Mouse (Mus musculus): ENCODE measurements at regions not wholly inside any gene's neighbourhood (a gene's known extent, or its start where the extent isn't known, plus 50 kb on each side); places are given as distances from the start of the nearest gene placed in this dataset.

DNA sequence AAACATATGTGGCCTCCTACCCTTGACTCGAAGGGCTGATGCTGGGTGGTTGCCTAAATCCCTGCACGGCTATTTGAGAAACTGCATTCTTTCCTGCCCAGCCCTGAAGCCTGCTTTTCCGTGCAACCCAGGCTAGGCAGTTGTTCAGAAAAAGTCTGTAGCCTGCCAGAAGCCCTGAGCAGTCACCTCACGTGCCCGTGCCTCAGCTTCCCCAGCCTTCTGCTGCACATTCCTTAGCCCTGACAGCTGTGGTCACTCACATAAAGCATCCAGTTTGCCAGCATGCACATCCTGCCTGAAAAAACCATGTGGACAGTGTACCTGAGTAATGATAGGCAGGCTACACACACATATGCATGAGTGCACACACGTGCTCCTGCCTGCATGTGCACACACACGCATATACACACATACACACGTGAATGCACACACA is 157.6 kb downstream of the Gm26897 start:
- DNase-seq (ENCODE audit: extremely low read depth, low read depth, low spot score): no peak

DNA sequence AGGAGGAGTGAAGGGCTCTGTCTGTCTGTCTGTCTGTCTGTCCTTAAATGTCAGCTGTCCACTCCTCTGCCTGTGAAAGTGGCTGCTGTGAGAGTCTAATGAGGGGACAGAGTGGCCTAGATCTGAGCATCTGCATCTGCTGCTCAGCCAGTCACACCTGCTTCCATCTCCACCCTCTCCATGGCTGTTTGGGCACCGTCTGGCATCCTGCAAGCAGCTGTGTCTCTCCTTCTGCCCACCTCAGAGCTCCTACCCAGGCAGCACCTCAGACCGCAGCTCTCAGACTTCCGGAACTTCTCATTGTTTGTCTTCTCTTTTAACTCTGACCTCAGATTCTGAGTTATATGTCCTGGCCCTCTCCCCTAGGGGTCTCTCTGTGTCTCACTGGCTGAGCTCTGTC is 159.2 kb downstream of the Gm26897 start:
- DNase-seq (ENCODE audit: extremely low read depth, low read depth, low spot score): no peak

DNA sequence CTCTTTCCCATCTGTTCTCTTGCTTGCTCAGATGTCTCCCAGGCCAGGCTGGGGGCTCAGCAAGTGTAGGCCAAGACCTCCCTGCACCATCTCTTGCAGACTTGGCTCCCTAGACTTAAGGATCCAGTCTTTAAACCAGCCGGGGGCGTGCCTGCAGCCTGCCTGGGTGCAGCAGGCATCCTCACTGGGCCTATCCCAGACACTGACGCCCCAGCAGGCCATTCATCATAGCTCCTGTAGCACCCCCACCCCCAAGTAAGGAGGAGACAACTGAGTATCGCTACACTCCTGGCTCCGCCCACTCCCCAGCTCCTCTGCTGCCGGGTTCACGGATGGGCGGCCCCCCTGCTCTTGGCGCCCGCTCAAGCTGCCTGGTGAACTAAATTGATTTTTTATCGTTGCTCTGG is 160.2 kb downstream of the Gm26897 start:
- no peak for DNase-seq (ENCODE audit: extremely low read depth, low read depth, low spot score)

DNA sequence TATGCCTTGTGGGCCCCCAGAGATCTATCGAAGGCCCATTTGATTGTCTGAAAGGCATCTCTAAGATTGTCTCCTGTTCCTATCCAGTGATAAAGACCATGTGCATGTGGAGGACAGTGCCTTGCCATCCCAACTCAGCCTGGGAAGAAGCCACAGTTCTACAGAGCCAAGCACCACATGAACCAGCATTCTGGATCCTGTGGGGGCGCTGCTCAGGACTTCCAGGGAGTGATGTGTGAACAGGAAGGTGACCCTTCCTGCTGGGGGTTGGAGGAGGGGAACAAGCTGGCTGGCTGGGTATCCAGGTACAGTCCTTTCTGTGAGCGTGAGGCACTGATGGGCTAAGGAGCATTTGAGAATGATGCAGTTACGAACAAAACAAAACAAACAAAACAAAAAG is 163.8 kb downstream of the Gm26897 start:
- no peak for DNase-seq (ENCODE audit: extremely low read depth, low read depth, low spot score)

DNA sequence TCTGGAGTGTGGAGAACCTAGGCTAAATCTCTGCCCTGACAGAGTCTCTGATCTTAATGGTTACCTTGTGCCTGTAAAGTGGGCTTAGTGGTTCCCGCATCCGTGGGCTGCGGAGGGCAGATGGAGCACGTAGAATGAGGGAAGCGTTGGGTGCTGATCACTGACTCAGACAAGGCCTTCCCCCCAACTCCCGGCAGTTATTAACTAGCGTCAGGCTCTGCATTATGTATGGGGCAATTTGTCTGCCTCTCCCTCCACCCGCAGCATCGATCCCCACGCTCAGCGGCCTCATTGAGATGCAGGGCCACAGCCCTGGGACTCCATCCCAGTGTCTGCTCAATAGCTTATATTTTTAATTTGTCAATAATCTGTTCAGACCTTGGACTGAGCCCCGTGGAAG is 164.8 kb downstream of the Gm26897 start:
- DNase-seq (ENCODE audit: extremely low read depth, low read depth, low spot score): no peak

DNA sequence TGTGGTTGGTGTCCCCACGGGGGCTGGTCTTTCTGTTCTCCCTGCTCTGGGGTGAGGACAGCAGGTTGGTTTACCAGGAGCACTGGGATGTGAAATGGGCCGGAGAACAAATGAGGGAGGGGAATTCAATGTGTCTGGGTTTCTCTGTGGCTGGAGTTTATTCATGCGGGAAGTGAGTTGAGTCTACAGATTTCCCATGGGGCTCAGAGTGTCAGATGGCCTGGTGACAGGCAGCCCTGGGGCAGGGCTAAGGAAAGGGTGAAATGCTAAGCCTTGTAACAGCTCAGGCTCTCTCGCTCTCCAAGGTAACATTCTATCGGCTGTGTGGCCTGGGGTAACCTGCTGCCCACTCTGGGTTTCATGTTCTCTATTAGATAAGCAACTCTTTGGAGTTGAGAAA is 167.5 kb downstream of the Gm26897 start:
- DNase-seq (ENCODE audit: extremely low read depth, low read depth, low spot score): no peak

DNA sequence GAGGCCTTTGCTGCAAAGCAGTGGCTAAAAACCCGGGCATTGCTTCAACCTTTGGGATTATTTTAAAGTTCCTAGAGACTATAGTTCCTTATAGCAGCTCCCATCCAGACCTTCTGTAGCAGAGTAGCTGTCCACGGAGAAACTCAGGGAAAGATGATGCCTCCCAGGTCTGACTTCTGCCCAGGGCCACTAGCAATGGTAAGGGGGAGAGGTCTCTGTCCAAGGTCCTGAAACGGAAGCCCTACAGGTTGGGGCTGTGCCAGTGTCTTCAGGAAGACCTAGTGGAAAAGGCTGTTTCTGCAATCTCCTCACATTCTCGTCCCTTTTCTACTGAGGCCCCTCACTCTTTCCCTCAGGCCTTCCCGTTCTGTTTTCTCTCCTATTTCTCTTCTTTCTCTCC is 168.0 kb downstream of the Gm26897 start:
- DNase-seq (ENCODE audit: extremely low read depth, low read depth, low spot score): no peak

DNA sequence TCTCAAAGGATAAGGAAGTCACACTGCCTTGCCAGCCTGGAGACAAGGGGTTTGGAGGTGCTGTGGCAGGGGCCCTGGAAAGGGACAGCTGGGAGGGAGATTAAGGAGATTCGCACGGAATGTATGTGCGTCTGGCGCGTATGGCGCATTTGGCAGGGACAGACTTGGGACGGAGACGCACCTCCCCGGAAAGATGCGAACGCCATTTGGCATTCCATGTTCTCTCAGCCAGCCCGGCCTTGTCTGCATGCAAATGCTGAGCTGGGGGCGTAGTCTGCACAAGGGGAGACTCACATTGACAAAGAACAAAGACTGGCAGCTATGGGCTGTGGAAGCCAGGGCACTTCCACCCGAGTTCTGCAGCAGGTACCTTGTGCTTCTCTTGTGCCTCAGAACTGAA is 174.4 kb downstream of the Gm26897 start:
- no peak for DNase-seq (ENCODE audit: extremely low read depth, low read depth, low spot score)

DNA sequence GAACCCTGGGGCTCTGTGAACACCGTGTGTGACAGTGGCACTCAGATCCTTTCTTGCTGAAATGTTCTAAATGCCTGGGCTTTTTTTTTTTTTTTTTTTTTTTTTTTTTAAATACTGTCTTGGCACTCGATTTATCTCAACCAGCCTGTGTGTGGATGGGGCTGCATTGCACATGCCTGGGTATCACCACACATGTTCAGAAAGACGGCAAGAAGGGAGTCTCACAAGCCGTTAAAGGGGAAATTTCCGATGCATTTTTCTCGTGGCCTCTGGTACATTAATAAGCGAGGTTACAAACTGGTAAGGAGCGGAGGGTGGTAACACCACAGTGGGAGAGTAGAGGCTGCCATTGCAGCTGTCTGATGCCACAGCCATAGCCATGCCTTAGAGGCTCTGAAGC is 176.8 kb downstream of the Gm26897 start:
- DNase-seq (ENCODE audit: extremely low read depth, low read depth, low spot score): no peak

DNA sequence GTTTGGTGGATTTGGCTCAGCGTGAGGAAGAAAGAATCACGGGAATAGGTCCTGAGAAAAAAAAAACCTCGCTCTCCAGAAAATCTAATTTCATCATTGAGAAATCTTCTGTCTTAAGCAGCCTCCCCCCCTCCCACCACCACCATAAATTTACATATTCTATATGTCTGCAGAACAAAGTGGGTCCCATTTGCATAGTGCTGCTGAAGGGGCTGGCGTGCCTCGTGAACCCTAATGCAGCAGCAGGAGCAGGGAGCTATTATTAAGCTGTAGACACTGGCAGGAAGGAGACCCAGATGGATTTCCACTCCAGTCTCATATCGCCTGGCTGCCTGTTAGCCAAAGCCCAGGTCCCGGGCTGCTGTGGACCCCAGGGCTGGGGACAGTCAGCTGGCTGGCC is 179.6 kb downstream of the Gm26897 start:
- DNase-seq (ENCODE audit: extremely low read depth, low read depth, low spot score): no peak

DNA sequence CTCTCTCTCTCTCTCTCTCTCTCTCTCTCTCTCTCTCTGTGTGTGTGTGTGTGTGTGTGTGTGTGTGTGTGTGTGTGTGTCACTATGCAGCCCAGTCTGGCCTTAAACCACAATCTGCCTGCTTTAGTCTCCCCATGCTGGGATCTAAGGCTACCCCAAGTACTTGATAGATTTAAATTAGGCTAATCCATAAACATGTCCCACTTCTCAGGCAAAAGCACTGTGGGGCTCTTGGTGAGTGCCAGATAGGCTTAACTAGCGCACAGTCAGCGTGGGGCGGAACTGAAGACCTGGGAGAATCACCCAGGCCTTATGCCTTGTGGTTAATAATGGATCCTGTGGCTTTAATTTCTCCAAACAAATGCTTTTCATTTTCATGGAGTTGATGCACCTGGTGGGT is 180.6 kb downstream of the Gm26897 start:
- no peak for DNase-seq (ENCODE audit: extremely low read depth, low read depth, low spot score)

DNA sequence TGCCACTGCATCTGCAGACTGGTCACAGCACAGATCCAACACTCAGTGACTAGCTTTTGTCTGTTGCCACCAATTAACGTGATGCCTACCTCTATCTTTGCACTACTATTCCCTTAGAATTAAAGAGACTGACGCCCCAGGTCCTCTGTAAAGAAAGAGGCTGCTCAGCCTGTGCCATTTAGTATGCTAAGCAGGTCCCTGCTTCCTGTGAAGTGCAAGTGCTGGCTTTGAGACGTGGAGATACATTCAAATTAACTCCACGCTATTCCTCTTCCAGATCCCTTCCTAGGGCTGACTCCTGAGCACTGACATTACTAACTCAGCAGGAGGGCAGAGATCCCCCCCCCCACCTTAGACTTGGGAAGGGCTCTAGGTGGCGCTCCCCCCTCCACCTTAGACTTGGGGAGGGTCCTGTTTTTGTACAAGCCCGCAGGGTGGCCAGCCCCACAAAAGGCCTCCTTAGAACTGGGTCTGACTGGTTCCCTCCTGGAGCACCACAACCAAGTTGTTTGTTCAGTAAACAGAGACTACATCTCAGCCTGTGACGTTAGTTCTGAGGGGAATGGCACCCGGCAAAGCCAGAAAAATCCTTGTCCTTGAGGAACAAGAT is 184.0 kb downstream of the Gm26897 start:
- no peak for DNase-seq (ENCODE audit: extremely low read depth, low read depth, low spot score)

DNA sequence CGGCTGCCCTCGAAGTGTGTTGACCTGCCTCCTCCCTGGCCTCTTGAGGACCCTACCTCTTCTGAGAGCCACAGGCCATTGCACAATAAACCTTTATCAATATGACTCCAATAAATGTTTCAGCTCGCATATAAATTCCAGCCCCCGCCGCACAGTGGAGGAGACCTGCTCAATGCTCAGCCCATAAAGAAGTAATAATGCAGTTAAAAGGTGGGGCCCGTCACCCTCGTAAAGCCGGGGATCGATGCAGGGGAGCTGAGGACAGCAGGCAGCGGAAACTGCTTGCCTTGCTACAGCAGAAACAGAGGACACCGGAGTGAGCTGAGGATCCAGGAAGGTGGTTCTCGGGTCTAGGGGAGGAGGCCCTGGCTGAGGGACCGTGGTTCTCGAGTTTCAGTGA is 185.2 kb downstream of the Gm26897 start:
- DNase-seq (ENCODE audit: extremely low read depth, low read depth, low spot score): no peak

DNA sequence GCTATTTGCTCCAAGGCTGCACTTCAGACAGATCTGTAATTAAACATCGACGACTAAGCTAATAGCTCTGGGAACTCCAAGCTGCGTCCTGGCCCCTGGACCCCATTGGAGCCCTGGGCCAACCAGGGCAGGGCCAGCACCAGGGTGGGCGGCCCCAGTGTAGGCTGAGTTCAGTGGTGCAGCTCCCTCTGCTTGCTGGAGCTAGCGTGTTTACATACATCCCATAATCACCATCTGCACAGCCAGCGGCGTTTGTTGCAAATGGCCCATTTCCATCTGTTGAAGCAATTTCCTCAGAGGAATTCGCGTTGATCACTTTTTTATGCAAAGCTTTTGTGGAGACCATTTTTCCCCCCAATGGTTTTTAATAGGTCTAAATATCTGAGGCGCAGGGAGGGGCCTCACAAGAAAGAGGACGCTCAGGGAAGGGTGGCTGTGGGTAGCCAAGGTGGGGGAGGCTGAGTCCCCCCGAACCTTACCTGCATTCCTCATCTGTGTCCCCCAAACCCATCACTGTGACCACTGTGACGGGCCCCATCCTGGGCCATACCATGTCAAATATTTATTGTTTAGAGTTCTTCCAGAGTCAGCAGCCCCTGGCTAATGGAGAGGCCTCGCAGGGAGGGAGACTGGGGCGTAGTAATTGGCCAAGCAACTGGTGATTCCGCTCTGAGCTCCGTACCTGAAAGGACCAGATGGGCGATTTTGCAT is 189.4 kb downstream of the Gm26897 start:
- no peak for DNase-seq (ENCODE audit: extremely low read depth, low read depth, low spot score)

DNA sequence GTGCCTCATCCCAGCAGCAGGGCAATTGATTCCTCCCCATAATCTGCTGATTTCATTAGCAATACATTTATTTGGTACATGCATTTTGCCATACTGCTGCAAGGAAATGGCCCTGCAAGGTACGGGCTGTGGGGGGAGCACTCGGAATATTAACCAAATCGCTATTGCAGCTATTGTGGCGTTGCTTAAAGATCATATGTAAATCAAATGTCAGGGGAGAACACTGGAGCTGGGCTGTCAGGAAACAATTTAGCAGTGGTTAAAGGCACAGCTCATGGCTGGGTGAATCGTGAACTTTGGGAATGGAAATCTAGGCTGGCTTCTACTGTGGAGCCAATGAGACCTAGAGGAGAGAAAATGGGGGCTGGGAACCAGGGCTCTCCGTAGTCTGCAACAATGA is 192.0 kb downstream of the Gm26897 start:
- DNase-seq (ENCODE audit: extremely low read depth, low read depth, low spot score): no peak

DNA sequence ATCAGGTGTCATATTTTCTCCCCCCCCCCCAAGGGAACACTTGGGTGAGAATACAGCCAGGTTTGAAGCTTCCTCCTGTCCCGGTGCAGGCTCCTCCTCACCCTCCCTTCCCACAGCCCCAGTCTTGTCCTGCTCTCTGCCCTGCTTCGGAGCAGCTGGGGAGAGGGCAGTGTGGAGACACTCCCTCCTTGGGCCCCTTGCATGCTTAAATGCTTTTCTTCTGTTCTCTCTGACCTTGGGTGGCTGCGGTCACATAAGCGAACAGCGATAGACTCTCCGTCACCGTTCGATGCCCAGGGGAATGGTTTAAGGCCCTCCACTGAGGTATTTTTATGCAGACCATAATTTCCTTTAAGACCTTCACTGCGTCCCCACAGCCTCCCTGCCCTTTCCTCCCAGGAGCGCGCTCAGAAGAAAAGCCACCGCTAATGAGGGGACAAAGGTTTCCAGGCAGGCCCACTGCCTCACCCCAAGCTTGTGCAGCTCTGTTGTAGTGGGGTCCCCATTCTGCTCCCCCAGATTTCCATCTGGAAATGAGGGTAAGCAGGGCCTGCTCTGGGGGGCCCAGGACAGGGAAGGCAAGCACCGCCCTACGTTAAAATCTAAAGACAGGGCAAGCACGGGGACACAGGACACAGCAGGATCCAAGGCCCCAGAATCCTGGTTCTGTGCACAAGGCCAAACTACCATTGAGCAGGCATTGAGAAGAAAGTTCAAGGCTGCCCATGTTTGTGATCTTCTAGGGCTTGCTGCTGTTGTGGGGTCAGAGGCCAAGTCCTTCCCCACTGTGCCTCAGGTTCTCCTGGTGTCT is 195.7 kb downstream of the Gm26897 start:
- no peak for DNase-seq (ENCODE audit: extremely low read depth, low read depth, low spot score)

DNA sequence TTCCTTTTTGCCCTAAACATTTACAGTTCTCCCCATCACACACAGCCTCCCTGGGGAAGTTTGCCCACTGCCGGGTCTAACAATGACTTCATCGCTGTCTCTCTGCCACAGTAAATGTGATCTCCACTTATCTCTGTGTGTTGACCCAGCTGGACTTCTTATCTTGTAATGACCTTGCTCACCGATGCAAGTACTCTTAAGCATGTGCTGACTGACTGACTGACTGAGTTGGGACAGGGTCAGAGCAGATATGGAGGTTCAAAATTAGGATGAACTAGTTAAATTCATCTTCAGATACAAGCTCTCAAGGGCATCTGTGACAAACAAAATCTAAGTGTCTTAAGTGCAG is 196.2 kb downstream of the Gm26897 start:
- no peak for DNase-seq (ENCODE audit: extremely low read depth, low read depth, low spot score)

DNA sequence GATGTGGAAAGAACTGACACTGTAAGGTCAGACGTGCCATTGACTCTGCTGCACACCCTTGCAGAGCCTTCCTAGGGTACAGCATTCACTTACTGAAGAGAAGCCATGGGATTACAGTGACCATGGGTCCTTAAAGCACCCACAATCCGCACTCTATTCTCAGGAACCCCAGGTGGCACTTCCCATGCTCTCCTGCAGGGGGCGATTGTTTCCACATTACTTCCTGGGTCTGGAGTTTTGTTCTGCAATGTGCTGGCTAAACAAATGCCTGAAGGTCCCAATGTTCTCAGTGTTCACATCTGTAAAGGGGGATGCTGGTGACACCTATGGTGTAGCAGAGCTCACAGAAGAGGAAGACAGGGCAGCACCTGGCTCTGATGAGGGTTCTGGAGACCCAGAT is 198.0 kb downstream of the Gm26897 start:
- no peak for DNase-seq (ENCODE audit: extremely low read depth, low read depth, low spot score)

DNA sequence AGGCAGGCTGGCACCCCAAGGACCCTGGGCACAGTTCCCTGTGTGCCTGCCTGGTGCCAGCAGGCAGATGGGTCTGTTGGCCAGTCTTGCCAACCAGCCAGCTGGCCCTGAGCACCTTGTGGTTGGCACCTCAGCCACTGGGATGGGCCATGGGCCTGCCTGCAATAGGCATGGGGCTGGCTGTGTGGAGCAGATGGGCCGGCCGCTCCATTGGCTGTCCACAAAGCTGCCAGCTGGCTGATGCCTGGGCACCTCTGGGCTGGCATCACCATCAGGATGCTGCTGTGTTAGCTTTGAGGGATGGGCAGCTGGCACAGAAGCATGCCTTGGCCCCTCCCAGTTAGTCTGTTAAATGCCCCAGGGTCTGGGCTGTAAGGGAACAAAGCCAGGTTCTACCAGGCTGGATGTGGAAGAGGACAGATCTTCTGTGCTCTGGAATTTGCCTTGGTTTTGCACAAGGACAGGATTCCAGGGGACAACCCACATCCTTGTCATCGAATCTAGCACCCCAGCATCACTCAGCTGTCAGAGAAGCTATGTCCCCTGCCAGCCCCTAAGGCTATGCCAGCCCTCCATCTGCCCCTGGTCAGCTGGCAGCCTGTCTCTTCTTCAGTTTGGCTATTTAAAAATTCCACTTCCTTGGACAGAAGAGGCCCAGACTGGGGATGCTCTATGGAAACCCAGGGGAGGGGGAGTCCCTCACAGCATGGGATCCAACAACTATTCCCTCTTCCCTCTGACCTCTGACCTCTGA is 201.8 kb downstream of the Gm26897 start:
- no peak for DNase-seq (ENCODE audit: extremely low read depth, low read depth, low spot score)

DNA sequence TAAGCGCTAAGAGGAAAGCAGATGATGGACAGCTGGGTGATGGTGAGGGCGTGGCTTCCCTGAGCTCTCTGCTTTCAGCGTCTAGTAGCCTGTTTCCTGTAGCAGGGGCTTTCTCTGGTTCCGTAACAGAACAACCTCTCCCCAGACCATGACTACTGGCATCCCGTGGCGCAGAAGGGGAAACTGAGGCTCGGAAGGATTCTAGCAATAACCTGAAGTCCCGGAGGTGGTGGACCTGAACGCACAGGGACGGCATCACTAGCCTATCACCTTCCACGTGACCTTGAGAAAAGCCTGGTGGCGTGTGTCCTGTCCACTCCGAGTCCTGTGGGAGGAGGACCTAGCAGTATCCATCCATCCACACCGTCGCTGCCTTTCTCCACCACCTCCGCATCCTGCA is 208.1 kb downstream of the Gm26897 start:
- DNase-seq (ENCODE audit: extremely low read depth, low read depth, low spot score): no peak

DNA sequence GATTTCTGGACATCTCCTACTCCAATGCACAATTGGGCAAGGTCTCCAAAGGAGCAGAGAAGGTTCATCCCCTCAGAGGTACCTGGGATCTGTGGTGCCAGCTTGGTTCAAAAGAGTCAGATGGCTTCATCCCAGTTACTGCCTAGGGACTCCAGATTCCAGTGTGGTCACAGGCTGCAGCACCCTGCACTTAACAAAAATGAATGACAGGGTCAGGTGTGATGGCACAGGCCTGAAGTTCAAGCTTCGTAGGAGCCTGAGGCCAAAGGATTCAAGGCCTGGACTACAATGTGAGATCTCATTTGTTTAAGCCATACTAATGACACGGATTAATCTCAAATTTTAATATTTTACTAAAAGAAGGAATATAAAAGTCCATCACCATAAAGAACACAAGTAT is 209.1 kb downstream of the Gm26897 start:
- no peak for DNase-seq (ENCODE audit: extremely low read depth, low read depth, low spot score)
